Mouse (Mus musculus): ENCODE results near the gene Hcn1. TPM values are rescaled to one million over a fixed set of nuclear protein-coding genes. Genes with fewer than 3 reads are reported as not detected.

The Hcn1 gene
- polyA plus RNA-seq, 1 experiment from 2014 or later = 0.04 TPM

- ATAC-seq (ENCODE audit: low FRiP score, low TSS enrichment) = no peak
Measured at GRCm38 (mm10) chr13:117732738-117733137, 130.6 kb downstream of the Hcn1 start.

GRCm38 (mm10) chr13:117744451-117744850, 142.3 kb downstream of the Hcn1 start:
- no peaks in the 10 kb centered on the region for H3K9me3 ChIP-seq (ENCODE audit: control insufficient read depth, low read length)
- no peak for ATAC-seq (ENCODE audit: low FRiP score, low TSS enrichment)
- no peak overlapping the region for H3K4me2 ChIP-seq (replicated peaks; ENCODE audit: low read depth)
- DNase-seq (ENCODE audit: low spot score) = no peak
- no peak overlapping the region for H3K27ac ChIP-seq (replicated peaks)
- H3K4me3 ChIP-seq (ENCODE audit: low read depth, low read length) = no peak overlapping the region
- no peak for TF ChIP-seq CTCF (IDR thresholded peaks at IDR 0.05; ENCODE audit: low read depth)
- no peak for TF ChIP-seq EP300 (optimal IDR thresholded peaks at IDR 0.05)
- H3K4me1 ChIP-seq (replicated peaks; ENCODE audit: control insufficient read depth, insufficient read depth) = no peaks in the 10 kb centered on the region
- WGBS = 80% methylated on average over 3 of the region's 3 CpGs
- no peaks in the 10 kb centered on the region for H3K27me3 ChIP-seq (ENCODE audit: control insufficient read depth, insufficient read depth, low read length)
- H3K9ac ChIP-seq (ENCODE audit: low read length) = no peak overlapping the region
- no peaks in the 10 kb centered on the region for H3K36me3 ChIP-seq (ENCODE audit: control insufficient read depth, insufficient read depth, low read length)

More at GRCm38 (mm10) chr13:117732738-117733137, 130.6 kb downstream of the Hcn1 start:
- H3K9me3 ChIP-seq (ENCODE audit: control insufficient read depth, low read length) = no peaks in the 10 kb centered on the region
- H3K4me1 ChIP-seq (replicated peaks; ENCODE audit: control insufficient read depth, insufficient read depth) = no peaks in the 10 kb centered on the region
- no peak overlapping the region for H3K27ac ChIP-seq (replicated peaks)
- H3K27me3 ChIP-seq (ENCODE audit: control insufficient read depth, insufficient read depth, low read length) = no peaks in the 10 kb centered on the region
- no peak overlapping the region for H3K9ac ChIP-seq (ENCODE audit: low read length)
- H3K4me2 ChIP-seq (replicated peaks; ENCODE audit: low read depth) = no peak overlapping the region
- DNase-seq (ENCODE audit: low spot score) = no peak
- H3K36me3 ChIP-seq (ENCODE audit: control insufficient read depth, insufficient read depth, low read length) = no peaks in the 10 kb centered on the region
- TF ChIP-seq CTCF (IDR thresholded peaks at IDR 0.05; ENCODE audit: low read depth) (no peak), EP300 (optimal IDR thresholded peaks at IDR 0.05) (no peak)
- no peak overlapping the region for H3K4me3 ChIP-seq (ENCODE audit: low read depth, low read length)

GRCm38 (mm10) chr13:117745173-117745572, 143.1 kb downstream of the Hcn1 start:
- 82% methylated on average over 3 of the region's 3 CpGs for WGBS
- H3K27me3 ChIP-seq (ENCODE audit: control insufficient read depth, insufficient read depth, low read length) = no peaks in the 10 kb centered on the region
- H3K4me1 ChIP-seq (replicated peaks; ENCODE audit: control insufficient read depth, insufficient read depth) = no peaks in the 10 kb centered on the region
- no peak overlapping the region for H3K9ac ChIP-seq (ENCODE audit: low read length)
- DNase-seq (ENCODE audit: low spot score) = no peak
- no peak overlapping the region for H3K4me2 ChIP-seq (replicated peaks; ENCODE audit: low read depth)
- H3K4me3 ChIP-seq (ENCODE audit: low read depth, low read length) = no peak overlapping the region
- H3K9me3 ChIP-seq (ENCODE audit: control insufficient read depth, low read length) = no peaks in the 10 kb centered on the region
- no peak for TF ChIP-seq EP300 (optimal IDR thresholded peaks at IDR 0.05)
- no peak for TF ChIP-seq CTCF (IDR thresholded peaks at IDR 0.05; ENCODE audit: low read depth)
- ATAC-seq (ENCODE audit: low FRiP score, low TSS enrichment) = no peak
- H3K36me3 ChIP-seq (ENCODE audit: control insufficient read depth, insufficient read depth, low read length) = no peaks in the 10 kb centered on the region
- H3K27ac ChIP-seq (replicated peaks) = no peak overlapping the region

- H3K36me3 ChIP-seq (ENCODE audit: control insufficient read depth, insufficient read depth, low read length) = no peaks in the 10 kb centered on the region
- no peaks in the 10 kb centered on the region for H3K9me3 ChIP-seq (ENCODE audit: control insufficient read depth, low read length)
- 76% methylated on average over 6 of the region's 6 CpGs for whole genome bisulfite sequencing
- H3K4me2 ChIP-seq (replicated peaks; ENCODE audit: low read depth) = no peak overlapping the region
- H3K9ac ChIP-seq (ENCODE audit: low read length) = no peak overlapping the region
- no peak for DNase-seq (ENCODE audit: low spot score)
- H3K4me3 ChIP-seq (ENCODE audit: low read depth, low read length) = no peak overlapping the region
- no peaks in the 10 kb centered on the region for H3K4me1 ChIP-seq (replicated peaks; ENCODE audit: control insufficient read depth, insufficient read depth)
- H3K27me3 ChIP-seq (ENCODE audit: control insufficient read depth, insufficient read depth, low read length) = no peaks in the 10 kb centered on the region
- no peak overlapping the region for H3K27ac ChIP-seq (replicated peaks)
- TF ChIP-seq CTCF (IDR thresholded peaks at IDR 0.05; ENCODE audit: low read depth) = no peak
- TF ChIP-seq EP300 (optimal IDR thresholded peaks at IDR 0.05) = no peak
- ATAC-seq (ENCODE audit: low FRiP score, low TSS enrichment) = no peak
Measured at GRCm38 (mm10) chr13:117765487-117765886, 163.4 kb downstream of the Hcn1 start.

- no peak overlapping the region for H3K4me3 ChIP-seq (ENCODE audit: low read depth, low read length)
- H3K36me3 ChIP-seq (ENCODE audit: control insufficient read depth, insufficient read depth, low read length) = no peaks in the 10 kb centered on the region
- no peak overlapping the region for H3K27ac ChIP-seq (replicated peaks)
- WGBS = 91% methylated on average over 2 of the region's 2 CpGs
- H3K9ac ChIP-seq (ENCODE audit: low read length) = no peak overlapping the region
- no peak for ATAC-seq (ENCODE audit: low FRiP score, low TSS enrichment)
- no peak for TF ChIP-seq EP300 (optimal IDR thresholded peaks at IDR 0.05)
- TF ChIP-seq CTCF (IDR thresholded peaks at IDR 0.05; ENCODE audit: low read depth) = no peak
- no peak overlapping the region for H3K4me2 ChIP-seq (replicated peaks; ENCODE audit: low read depth)
- DNase-seq (ENCODE audit: low spot score) = no peak
- H3K27me3 ChIP-seq (ENCODE audit: control insufficient read depth, insufficient read depth, low read length) = no peaks in the 10 kb centered on the region
- no peaks in the 10 kb centered on the region for H3K9me3 ChIP-seq (ENCODE audit: control insufficient read depth, low read length)
- H3K4me1 ChIP-seq (replicated peaks; ENCODE audit: control insufficient read depth, insufficient read depth) = no peaks in the 10 kb centered on the region
Measured at GRCm38 (mm10) chr13:117785376-117785775, 183.3 kb downstream of the Hcn1 start.

GRCm38 (mm10) chr13:117792861-117793260, 190.7 kb downstream of the Hcn1 start:
- H3K4me1 ChIP-seq (replicated peaks; ENCODE audit: control insufficient read depth, insufficient read depth) = no peaks in the 10 kb centered on the region
- H3K4me3 ChIP-seq (ENCODE audit: low read depth, low read length) = no peak overlapping the region
- H3K4me2 ChIP-seq (replicated peaks; ENCODE audit: low read depth) = no peak overlapping the region
- no peaks in the 10 kb centered on the region for H3K9me3 ChIP-seq (ENCODE audit: control insufficient read depth, low read length)
- no peak overlapping the region for H3K27ac ChIP-seq (replicated peaks)
- WGBS = 39% methylated on average over 1 of the region's 1 CpGs
- H3K36me3 ChIP-seq (ENCODE audit: control insufficient read depth, insufficient read depth, low read length) = no peaks in the 10 kb centered on the region
- H3K9ac ChIP-seq (ENCODE audit: low read length) = no peak overlapping the region
- TF ChIP-seq EP300 (optimal IDR thresholded peaks at IDR 0.05) = no peak
- TF ChIP-seq CTCF (IDR thresholded peaks at IDR 0.05; ENCODE audit: low read depth) = no peak
- no peak for DNase-seq (ENCODE audit: low spot score)
- no peak for ATAC-seq (ENCODE audit: low FRiP score, low TSS enrichment)
- no peaks in the 10 kb centered on the region for H3K27me3 ChIP-seq (ENCODE audit: control insufficient read depth, insufficient read depth, low read length)
